ENCODE assay signal across 12 mouse cellular contexts in the genomic region with DNA sequence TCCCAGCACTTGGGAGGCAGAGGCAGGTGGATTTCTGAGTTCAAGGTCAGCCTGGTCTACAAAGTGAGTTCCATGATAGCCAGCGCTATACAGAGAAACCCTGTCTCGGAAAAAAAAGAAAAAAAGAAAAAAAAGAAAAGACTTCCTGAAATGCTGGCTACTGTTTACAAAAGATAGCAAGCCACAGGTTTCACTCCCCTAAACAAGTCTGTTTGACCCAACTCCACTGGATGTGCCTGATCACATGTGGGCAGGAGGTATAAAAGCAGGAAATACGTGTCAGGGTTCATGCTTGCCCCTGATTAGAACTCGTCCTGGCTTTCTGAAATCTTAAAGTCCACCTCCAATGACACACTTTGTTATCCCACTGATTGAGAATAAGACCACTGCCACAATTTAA.
"Had no signal": no experiment of that assay in that cellular context is flagged by ENCODE, and none has a peak within 500 bp of the region (broad histone marks: within the 10 kb centered on the region; RNA-seq: fewer than 3 reads in every experiment).

No protein-coding gene starts in this region.

- H3K9ac ChIP-seq: limb, embryonic 13.5 days; liver, embryonic 14.5 days; neural tube, embryonic 12.5 days had no signal

- H3K4me3 ChIP-seq: layer of hippocampus, adult 2 months; limb, embryonic 13.5 days; midbrain, embryonic 10.5 days; neural tube, embryonic 12.5 days had no signal

- H3K36me3 ChIP-seq: limb, embryonic 13.5 days; midbrain, embryonic 10.5 days; neural tube, embryonic 12.5 days had no signal

- DNase-seq: kidney, adult 9 months; kidney, postnatal 4 days; left cerebral cortex, postnatal 4 days; lung, adult 18-20 months; midbrain, embryonic 14.5 days; thymus, postnatal 36 days had no signal

- H3K9me3 ChIP-seq: limb, embryonic 13.5 days; midbrain, embryonic 10.5 days; neural tube, embryonic 12.5 days had no signal

- H3K4me1 ChIP-seq: midbrain, embryonic 10.5 days; neural tube, embryonic 12.5 days had no signal

- H3K27ac ChIP-seq: kidney, postnatal 0 days; layer of hippocampus, adult 2 months; limb, embryonic 13.5 days; liver, embryonic 14.5 days; midbrain, embryonic 10.5 days; neural tube, embryonic 12.5 days had no signal
